Mouse (Mus musculus) heart, adult 2 months (tissue): ENCODE measurements around the gene Gucy2g. TPM values are rescaled to one million over a fixed set of nuclear protein-coding genes. Genes with fewer than 3 reads are reported as not detected.

Experiments
- DNase-seq, 2 experiments: peaks; one replicate each; pipeline ENCODE4 v3.0.0; 2021
- H3K27ac ChIP-seq: fragments of 200-600 bp; 2 replicates; pipeline ENCODE4 v1.8.1; 2022
- H3K27me3 ChIP-seq: fragments of 200-500 bp; 2 replicates; pipeline ENCODE4 v1.6.1; 2012; ENCODE audit warnings: mild to moderate bottlenecking, low read length, inconsistent platforms, mixed read lengths; ENCODE audit not compliant: control insufficient read depth, insufficient read depth
- H3K36me3 ChIP-seq: fragments of 200-500 bp; 2 replicates; pipeline ENCODE4 v1.6.1; 2012; ENCODE audit warnings: low read length, inconsistent platforms; ENCODE audit not compliant: control insufficient read depth, insufficient read depth
- H3K4me1 ChIP-seq: fragments of 200-500 bp; 2 replicates; pipeline ENCODE4 v1.6.1; 2011; ENCODE audit warnings: low read length; ENCODE audit not compliant: control insufficient read depth, insufficient read depth
- H3K4me3 ChIP-seq: fragments of 200-600 bp; 2 replicates; pipeline ENCODE4 v1.8.1; 2022
- H3K79me2 ChIP-seq: fragments of 200-500 bp; replicated peaks from 2 replicates; pipeline ENCODE4 v1.6.1; 2012; ENCODE audit warnings: mild to moderate bottlenecking, inconsistent platforms, low read length, moderate library complexity, mixed read lengths; ENCODE audit not compliant: control insufficient read depth, insufficient read depth
- H3K9ac ChIP-seq: fragments of 200-500 bp; 2 replicates; pipeline ENCODE4 v1.6.1; 2012; ENCODE audit warnings: low read depth, mild to moderate bottlenecking, control low read depth, inconsistent platforms, low read length, mixed read lengths
- CTCF ChIP-seq: fragments of 200-600 bp; IDR thresholded peaks from 2 replicates; pipeline ENCODE4 v1.8.1; 2022; ENCODE audit warnings: antibody characterized with exemption, mild to moderate bottlenecking, moderate library complexity
- EP300 ChIP-seq: fragments of 200-500 bp; IDR thresholded peaks from 2 replicates; pipeline ENCODE4 v1.6.1; 2011; ENCODE audit warnings: low read depth, low read length, control low read depth; ENCODE audit not compliant: insufficient read depth
- POLR2A ChIP-seq: fragments of 200-500 bp; IDR thresholded peaks from 2 replicates; pipeline ENCODE4 v1.6.1; 2011; ENCODE audit warnings: mild to moderate bottlenecking, low read depth, low read length, control low read depth; ENCODE audit not compliant: insufficient read depth
- WGBS: fragments of 180-500 bp; shearing (Covaris S2); methylation state at CpG from one replicate; pipeline ENCODE4 v1.1.7; 2018; 5-methylcytosine and 5-hydroxymethylcytosine counted together
- intact Hi-C: fragments of 180-260 bp; cut with DNase I; formaldehyde crosslinking; loops from one replicate; pipeline ENCODE4 v1.15.1; 2025
- polyA plus RNA-seq: library from polyadenylated mRNA; depleted of rRNA; stranded (reverse); fragments of >200 nt; gene quantifications from 2 replicates; pipeline ENCODE4 v1.2.3, GENCODE M21; 2012
- total RNA-seq, 2 experiments: library from RNA; stranded (reverse); gene quantifications; 2 replicates each; pipeline ENCODE4 v1.2.3; 2021

Gene Gucy2g
- total and polyA plus RNA-seq, 3 experiments, result 0.07 to 0.12 TPM; not detected in 1

- DNase-seq, result no peak
- 78% methylated on average over 5 of the region's 5 CpGs for WGBS
- Histone ChIP-seq H3K4me3 (no peak overlapping the region), H3K36me3 (no peaks in the 10 kb centered on the region), H3K4me1 (0 out of 2 replicates have a peak, but pooled peaks cover 1% of the 10 kb centered on the region), H3K9ac (no peak overlapping the region), H3K27me3 (no peaks in the 10 kb centered on the region), H3K79me2 (no peaks in the 10 kb centered on the region), H3K27ac (no peak overlapping the region)
- TF ChIP-seq CTCF (no peak), EP300 (no peak), POLR2A (no peak)
- intact Hi-C loops, result no loop called here
Observed at GRCm38 (mm10) chr19:55247563-55247962, 6.5 kb upstream of the Gucy2g start.

- TF ChIP-seq POLR2A (peak; percentile 45; the same call in 1 of the 2 replicates), EP300 (0 out of 2 replicates have a peak, but pooled peaks have one; percentile 59), CTCF (peak; percentile 53)
- H3K79me2 ChIP-seq, result no peaks in the 10 kb centered on the region
- intact Hi-C loops, result no loop called here
- H3K27ac ChIP-seq, result peak overlapping the region; percentile 68
- peak overlapping the region; percentile 3; the same call in 1 of the 2 replicates for H3K9ac ChIP-seq
- no peak overlapping the region for H3K4me3 ChIP-seq
- H3K27me3 ChIP-seq, result no peaks in the 10 kb centered on the region
- 11% methylated on average over 7 of the region's 7 CpGs for WGBS
- no peaks in the 10 kb centered on the region for H3K36me3 ChIP-seq
- 0 out of 2 replicates have a peak, but pooled peaks cover 1% of the 10 kb centered on the region for H3K4me1 ChIP-seq
- peak; percentile 62 to 81 for DNase-seq
Observed at GRCm38 (mm10) chr19:55244791-55245231, 3.8 kb upstream of the Gucy2g start.

DNA sequence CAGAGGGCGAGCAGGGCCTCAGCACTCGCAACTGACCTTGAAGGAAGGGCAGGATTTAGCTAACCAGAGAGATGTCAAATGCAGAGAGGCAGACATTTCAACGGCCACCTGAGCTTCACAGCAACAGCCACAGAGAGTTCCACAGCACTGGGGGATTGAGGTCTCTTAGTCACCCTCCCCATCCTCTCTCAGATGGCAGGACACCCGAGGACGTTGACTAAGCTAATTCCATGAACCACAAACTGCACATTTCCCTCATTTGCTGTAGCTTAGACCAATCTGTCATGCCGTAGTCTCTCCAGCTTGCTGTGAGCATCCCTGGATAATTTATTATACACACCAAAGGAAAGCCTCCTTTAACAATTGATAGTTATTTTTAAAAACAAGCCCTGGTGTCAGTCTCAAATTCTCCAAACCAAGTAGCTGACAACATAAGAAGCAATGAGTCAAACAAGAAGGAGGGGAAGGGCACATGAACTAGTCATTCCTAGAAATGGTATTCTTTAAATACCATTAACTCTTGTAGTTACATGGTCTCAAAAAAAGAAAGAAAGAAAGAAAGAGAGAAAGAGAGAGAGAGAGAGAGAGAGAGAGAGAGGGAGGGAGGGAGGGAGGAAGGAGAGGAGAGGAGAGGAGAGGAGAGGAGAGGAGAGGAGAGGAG is 1.1 kb downstream of the Gucy2g start:
- intact Hi-C loops, result no loop called here
- no peak overlapping the region for H3K27ac ChIP-seq
- no peaks in the 10 kb centered on the region for H3K79me2 ChIP-seq
- no peak overlapping the region for H3K9ac ChIP-seq
- TF ChIP-seq POLR2A (no peak), EP300 (no peak), CTCF (no peak)
- no peaks in the 10 kb centered on the region for H3K4me1 ChIP-seq
- H3K4me3 ChIP-seq, result no peak overlapping the region
- H3K36me3 ChIP-seq, result no peaks in the 10 kb centered on the region
- 74% methylated on average over 6 of the region's 6 CpGs for WGBS
- no peaks in the 10 kb centered on the region; the same call in 1 of the 2 replicates for H3K27me3 ChIP-seq
- DNase-seq, result no peak

DNA sequence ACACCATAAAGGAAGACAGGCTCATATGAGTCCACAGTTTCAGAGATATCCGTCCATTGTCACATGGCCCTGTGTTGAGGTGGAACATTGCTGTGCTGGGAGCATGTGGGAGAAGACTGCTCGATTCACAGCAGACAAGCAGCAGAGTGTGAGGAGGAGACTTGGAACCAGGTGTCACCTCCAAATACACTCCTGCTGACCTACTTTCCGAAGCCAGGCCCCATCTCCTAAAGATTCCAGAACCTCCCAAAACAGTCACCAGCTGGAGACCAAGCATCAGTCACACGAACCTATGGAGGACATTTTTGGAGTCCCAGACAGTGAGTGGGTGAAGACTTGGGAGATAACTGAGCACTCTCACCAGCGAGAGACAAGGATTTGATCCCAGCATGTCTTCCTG is 4.5 kb downstream of the Gucy2g start:
- H3K36me3 ChIP-seq, result no peaks in the 10 kb centered on the region
- no peaks in the 10 kb centered on the region for H3K79me2 ChIP-seq
- WGBS, result 74% methylated on average over 5 of the region's 5 CpGs
- no peak overlapping the region for H3K9ac ChIP-seq
- DNase-seq, result no peak
- TF ChIP-seq CTCF, result no peak
- TF ChIP-seq POLR2A, result no peak
- no peak for TF ChIP-seq EP300
- H3K4me3 ChIP-seq, result no peak overlapping the region
- H3K27me3 ChIP-seq, result no peaks in the 10 kb centered on the region; the same call in 1 of the 2 replicates
- intact Hi-C loops, result no loop called here
- no peak overlapping the region for H3K27ac ChIP-seq
- peaks cover 3% of the 10 kb centered on the region for H3K4me1 ChIP-seq

DNA sequence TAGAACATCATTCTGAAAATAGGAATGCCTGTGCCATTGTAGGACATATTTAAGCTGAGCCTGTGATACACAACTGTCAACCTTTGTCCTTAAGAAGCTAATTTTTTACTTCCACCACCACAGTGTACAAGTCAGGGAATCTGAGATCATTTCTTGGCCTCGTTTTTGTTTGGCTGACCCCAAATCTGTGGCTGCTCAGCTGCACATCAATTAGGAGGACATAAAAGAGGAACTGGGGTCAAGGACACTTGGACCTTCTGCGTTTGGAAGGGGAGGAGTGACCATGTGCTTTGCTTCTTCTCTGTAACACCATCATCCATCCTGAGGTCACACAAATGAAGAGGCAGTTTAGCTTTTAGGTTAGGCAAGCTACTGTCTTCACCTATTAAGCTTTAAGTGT is 5.0 kb downstream of the Gucy2g start:
- no peak overlapping the region for H3K4me3 ChIP-seq
- H3K27me3 ChIP-seq, result no peaks in the 10 kb centered on the region; the same call in 1 of the 2 replicates
- no peaks in the 10 kb centered on the region for H3K36me3 ChIP-seq
- DNase-seq, result no peak
- no peaks in the 10 kb centered on the region for H3K79me2 ChIP-seq
- no peak overlapping the region for H3K27ac ChIP-seq
- intact Hi-C loops, result no loop called here
- WGBS, result 35% methylated on average over 2 of the region's 2 CpGs
- no peak overlapping the region for H3K9ac ChIP-seq
- peaks cover 3% of the 10 kb centered on the region for H3K4me1 ChIP-seq
- TF ChIP-seq CTCF (no peak), EP300 (no peak)

GRCm38 (mm10) chr19:55232136-55232535 is 8.9 kb downstream of the Gucy2g start:
- H3K4me1 ChIP-seq, result peaks cover 3% of the 10 kb centered on the region
- intact Hi-C loops, result no loop called here
- no peak overlapping the region for H3K9ac ChIP-seq
- no peaks in the 10 kb centered on the region for H3K36me3 ChIP-seq
- H3K27me3 ChIP-seq, result no peaks in the 10 kb centered on the region
- 0 out of 2 replicates have a peak, but pooled peaks have one; percentile 36 for TF ChIP-seq EP300
- no peak for TF ChIP-seq POLR2A
- no peaks in the 10 kb centered on the region for H3K79me2 ChIP-seq
- peak; percentile 24 to 45 for DNase-seq
- no peak overlapping the region for H3K27ac ChIP-seq
- WGBS, result 16% methylated on average over 8 of the region's 8 CpGs
- no peak overlapping the region for H3K4me3 ChIP-seq
